Mouse (Mus musculus): ENCODE results near the gene Ambra1. TPM values are rescaled to one million over a fixed set of nuclear protein-coding genes. Genes with fewer than 3 reads are reported as not detected.

The Ambra1 gene
- polyA plus RNA-seq, 1 experiment from 2014 or later = 16.8 TPM

GRCm38 (mm10) chr2:91947397-91948150, 217.6 kb downstream of the Ambra1 start:
- H3K27ac ChIP-seq (replicated peaks; ENCODE audit: low read depth, low read length) = no peak overlapping the region
- H3K36me3 ChIP-seq (replicated peaks; ENCODE audit: control insufficient read depth, insufficient read depth, low read depth, low read length) = no peaks in the 10 kb centered on the region
- no peaks in the 10 kb centered on the region for H3K9me3 ChIP-seq (replicated peaks; ENCODE audit: control insufficient read depth, low read length)
- H3K27me3 ChIP-seq (ENCODE audit: control insufficient read depth, insufficient read depth, low read length) = no peaks in the 10 kb centered on the region
- H3K9ac ChIP-seq (replicated peaks; ENCODE audit: low read length) = no peak overlapping the region; the same call in 1 of the 2 replicates
- no peak for ATAC-seq (replicated peaks; ENCODE audit: insufficient number of reproducible peaks, low FRiP score, low TSS enrichment, low read depth)
- WGBS = 50% methylated on average over 11 of the region's 11 CpGs
- H3K4me2 ChIP-seq (ENCODE audit: low read depth, low read length) = no peak overlapping the region
- H3K4me1 ChIP-seq (ENCODE audit: control insufficient read depth, insufficient read depth, low read length) = peaks cover 9% of the 10 kb centered on the region
- no peak for DNase-seq (ENCODE audit: low spot score)
- H3K4me3 ChIP-seq (ENCODE audit: low read depth, low read length) = no peak overlapping the region

GRCm38 (mm10) chr2:91948151-91948509, 218.2 kb downstream of the Ambra1 start:
- WGBS = 72% methylated on average over 6 of the region's 6 CpGs
- Histone ChIP-seq H3K4me1 (ENCODE audit: control insufficient read depth, insufficient read depth, low read length) (peaks cover 9% of the 10 kb centered on the region), H3K27me3 (ENCODE audit: control insufficient read depth, insufficient read depth, low read length) (no peaks in the 10 kb centered on the region), H3K4me3 (ENCODE audit: low read depth, low read length) (no peak overlapping the region), H3K4me2 (ENCODE audit: low read depth, low read length) (no peak overlapping the region), H3K36me3 (replicated peaks; ENCODE audit: control insufficient read depth, insufficient read depth, low read depth, low read length) (no peaks in the 10 kb centered on the region), H3K9ac (replicated peaks; ENCODE audit: low read length) (no peak overlapping the region; the same call in 1 of the 2 replicates), H3K27ac (replicated peaks; ENCODE audit: low read depth, low read length) (no peak overlapping the region), H3K9me3 (replicated peaks; ENCODE audit: control insufficient read depth, low read length) (no peaks in the 10 kb centered on the region)
- DNase-seq (ENCODE audit: low spot score) (no peak), ATAC-seq (replicated peaks; ENCODE audit: insufficient number of reproducible peaks, low FRiP score, low TSS enrichment, low read depth) (no peak)

- Histone ChIP-seq H3K9me3 (replicated peaks; ENCODE audit: control insufficient read depth, low read length) (no peaks in the 10 kb centered on the region), H3K4me3 (ENCODE audit: low read depth, low read length) (no peak overlapping the region), H3K9ac (replicated peaks; ENCODE audit: low read length) (no peak overlapping the region), H3K4me1 (ENCODE audit: control insufficient read depth, insufficient read depth, low read length) (peaks cover 9% of the 10 kb centered on the region), H3K4me2 (ENCODE audit: low read depth, low read length) (no peak overlapping the region), H3K27ac (replicated peaks; ENCODE audit: low read depth, low read length) (no peak overlapping the region), H3K36me3 (replicated peaks; ENCODE audit: control insufficient read depth, insufficient read depth, low read depth, low read length) (no peaks in the 10 kb centered on the region), H3K27me3 (ENCODE audit: control insufficient read depth, insufficient read depth, low read length) (no peaks in the 10 kb centered on the region)
- DNase-seq (ENCODE audit: low spot score) (no peak), ATAC-seq (replicated peaks; ENCODE audit: insufficient number of reproducible peaks, low FRiP score, low TSS enrichment, low read depth) (no peak)
- WGBS = 87% methylated on average over 3 of the region's 3 CpGs
Measured at GRCm38 (mm10) chr2:91948792-91949241, 218.9 kb downstream of the Ambra1 start.

GRCm38 (mm10) chr2:91949411-91950274, 219.7 kb downstream of the Ambra1 start:
- DNase-seq (ENCODE audit: low spot score) (no peak), ATAC-seq (replicated peaks; ENCODE audit: insufficient number of reproducible peaks, low FRiP score, low TSS enrichment, low read depth) (peak; percentile 35)
- Histone ChIP-seq H3K4me3 (ENCODE audit: low read depth, low read length) (0 out of 2 replicates have a peak overlapping the region, but pooled peaks have one; percentile 1), H3K9ac (replicated peaks; ENCODE audit: low read length) (peak overlapping the region; percentile 41; the same call in 1 of the 2 replicates), H3K27ac (replicated peaks; ENCODE audit: low read depth, low read length) (peak overlapping the region; percentile 39; the same call in 1 of the 2 replicates), H3K27me3 (ENCODE audit: control insufficient read depth, insufficient read depth, low read length) (no peaks in the 10 kb centered on the region), H3K36me3 (replicated peaks; ENCODE audit: control insufficient read depth, insufficient read depth, low read depth, low read length) (no peaks in the 10 kb centered on the region), H3K4me1 (ENCODE audit: control insufficient read depth, insufficient read depth, low read length) (peaks cover 9% of the 10 kb centered on the region), H3K4me2 (ENCODE audit: low read depth, low read length) (peak overlapping the region; percentile 11), H3K9me3 (replicated peaks; ENCODE audit: control insufficient read depth, low read length) (no peaks in the 10 kb centered on the region)
- WGBS = 70% methylated on average over 17 of the region's 17 CpGs

GRCm38 (mm10) chr2:91950275-91951085, 220.5 kb downstream of the Ambra1 start:
- Histone ChIP-seq H3K9me3 (replicated peaks; ENCODE audit: control insufficient read depth, low read length) (no peaks in the 10 kb centered on the region), H3K9ac (replicated peaks; ENCODE audit: low read length) (peak overlapping the region; percentile 41; the same call in 1 of the 2 replicates), H3K36me3 (replicated peaks; ENCODE audit: control insufficient read depth, insufficient read depth, low read depth, low read length) (no peaks in the 10 kb centered on the region), H3K4me2 (ENCODE audit: low read depth, low read length) (peak overlapping the region; percentile 11), H3K27ac (replicated peaks; ENCODE audit: low read depth, low read length) (peak overlapping the region; percentile 39; the same call in 1 of the 2 replicates), H3K27me3 (ENCODE audit: control insufficient read depth, insufficient read depth, low read length) (no peaks in the 10 kb centered on the region), H3K4me3 (ENCODE audit: low read depth, low read length) (no peak overlapping the region), H3K4me1 (ENCODE audit: control insufficient read depth, insufficient read depth, low read length) (peaks cover 9% of the 10 kb centered on the region)
- 17% methylated on average over 15 of the region's 15 CpGs for WGBS
- ATAC-seq (replicated peaks; ENCODE audit: insufficient number of reproducible peaks, low FRiP score, low TSS enrichment, low read depth) (peak; percentile 30), DNase-seq (ENCODE audit: low spot score) (peak; percentile 69)

- Histone ChIP-seq H3K9ac (replicated peaks; ENCODE audit: low read length) (peak overlapping the region; percentile 13; the same call in 1 of the 2 replicates), H3K4me1 (ENCODE audit: control insufficient read depth, insufficient read depth, low read length) (peaks cover 4% of the 10 kb centered on the region; the same call in 1 of the 2 replicates), H3K4me3 (ENCODE audit: low read depth, low read length) (no peak overlapping the region), H3K27ac (replicated peaks; ENCODE audit: low read depth, low read length) (peak overlapping the region; percentile 28; the same call in 1 of the 2 replicates), H3K36me3 (replicated peaks; ENCODE audit: control insufficient read depth, insufficient read depth, low read depth, low read length) (no peaks in the 10 kb centered on the region), H3K4me2 (ENCODE audit: low read depth, low read length) (no peak overlapping the region), H3K27me3 (ENCODE audit: control insufficient read depth, insufficient read depth, low read length) (no peaks in the 10 kb centered on the region), H3K9me3 (replicated peaks; ENCODE audit: control insufficient read depth, low read length) (no peaks in the 10 kb centered on the region)
- ATAC-seq (replicated peaks; ENCODE audit: insufficient number of reproducible peaks, low FRiP score, low TSS enrichment, low read depth) (no peak), DNase-seq (ENCODE audit: low spot score) (peak; percentile 45)
- whole genome bisulfite sequencing = 17% methylated on average over 5 of the region's 5 CpGs
Measured at GRCm38 (mm10) chr2:91953825-91954224, 223.9 kb downstream of the Ambra1 start.

GRCm38 (mm10) chr2:91955121-91955591, 225.2 kb downstream of the Ambra1 start:
- Histone ChIP-seq H3K4me2 (ENCODE audit: low read depth, low read length) (no peak overlapping the region), H3K9ac (replicated peaks; ENCODE audit: low read length) (no peak overlapping the region), H3K36me3 (replicated peaks; ENCODE audit: control insufficient read depth, insufficient read depth, low read depth, low read length) (no peaks in the 10 kb centered on the region), H3K4me3 (ENCODE audit: low read depth, low read length) (no peak overlapping the region), H3K9me3 (replicated peaks; ENCODE audit: control insufficient read depth, low read length) (no peaks in the 10 kb centered on the region), H3K27ac (replicated peaks; ENCODE audit: low read depth, low read length) (no peak overlapping the region), H3K4me1 (ENCODE audit: control insufficient read depth, insufficient read depth, low read length) (peaks cover 3% of the 10 kb centered on the region; the same call in 1 of the 2 replicates), H3K27me3 (ENCODE audit: control insufficient read depth, insufficient read depth, low read length) (no peaks in the 10 kb centered on the region)
- 89% methylated on average over 4 of the region's 4 CpGs for WGBS
- no peak for DNase-seq (ENCODE audit: low spot score)
- no peak for ATAC-seq (replicated peaks; ENCODE audit: insufficient number of reproducible peaks, low FRiP score, low TSS enrichment, low read depth)

Data from embryonic facial prominence, embryonic 11.5 days (tissue).